Mouse (Mus musculus): ENCODE results near the gene Golph3l.
"Not testable (repeated sequence)": the region's sequence is repeated elsewhere in the genome, so short reads cannot be mapped to it uniquely, and the experiment has no call there.

The Golph3l gene

GRCm38 (mm10) chr3:95624628-95625503 is 36.1 kb downstream of the Golph3l start, which contains the start of gene Ensa:
Ensa (plus strand) TSS chr3:95624993.
- DNase-seq: peak; percentile 98 to 99

- no peak for DNase-seq
These were observed 39.0 kb downstream of the Golph3l start for GRCm38 (mm10) chr3:95627763-95628162.

DNA sequence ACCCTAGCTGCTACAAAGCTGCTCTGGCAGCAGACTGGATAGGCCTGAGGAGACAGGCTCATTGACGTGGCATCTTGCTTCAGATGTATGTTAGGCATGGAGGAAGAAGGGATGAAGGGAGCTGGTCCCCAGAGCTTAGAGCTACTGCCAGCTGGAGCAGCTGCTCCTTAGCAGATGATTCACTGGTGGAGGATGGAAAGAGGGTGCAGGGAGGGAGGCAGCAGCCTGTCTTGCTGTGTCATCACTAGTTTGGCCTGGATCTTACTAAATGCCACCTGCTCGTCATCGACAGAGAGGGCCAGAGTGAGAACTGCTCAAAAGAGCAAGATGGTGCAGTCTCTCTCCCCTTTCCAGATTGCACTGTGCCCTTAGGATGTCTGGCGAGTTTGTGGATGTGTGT is 41.0 kb downstream of the Golph3l start:
- DNase-seq: no peak

DNA sequence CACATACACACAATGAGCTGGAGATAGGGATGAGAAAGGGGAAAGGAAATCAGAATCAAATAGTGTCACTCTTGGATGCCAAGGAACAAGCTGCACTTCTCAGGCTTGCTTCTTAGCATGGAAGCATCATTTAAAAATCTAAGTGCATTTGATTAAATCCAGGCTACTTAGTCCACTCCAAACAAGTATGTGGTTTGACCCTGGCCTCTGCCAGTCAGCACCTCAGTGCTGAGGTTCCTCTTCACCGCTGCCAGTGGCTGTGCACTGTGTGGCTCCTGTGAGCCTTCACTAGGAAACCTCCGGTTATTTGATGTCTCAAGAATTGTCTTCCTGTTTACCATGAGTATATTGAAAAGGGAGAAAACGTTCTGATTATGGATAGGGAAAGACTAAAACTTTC is 42.1 kb downstream of the Golph3l start:
- no peak for DNase-seq

DNA sequence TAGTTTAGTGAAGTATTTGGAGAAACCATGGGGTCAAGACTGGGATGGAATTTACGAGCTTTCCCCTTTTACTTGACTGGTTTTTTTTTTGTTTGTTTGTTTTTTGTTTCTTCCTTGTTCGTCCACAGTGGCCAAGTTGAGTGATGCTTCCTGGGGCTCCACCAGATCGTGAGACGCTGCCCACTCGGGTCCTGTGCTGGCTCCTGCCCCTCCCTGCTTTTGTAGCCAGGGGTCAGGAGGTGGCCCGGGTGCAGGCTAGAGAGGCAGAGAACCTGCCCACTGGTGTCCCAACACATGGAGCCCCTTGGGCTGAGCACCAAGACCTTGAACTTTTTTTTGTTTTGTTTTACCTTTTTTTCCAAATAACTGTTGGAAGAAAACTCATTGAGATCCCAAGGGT is 42.6 kb downstream of the Golph3l start:
- DNase-seq: no peak

GRCm38 (mm10) chr3:95632648-95633588 is 44.2 kb downstream of the Golph3l start:
- no peak for DNase-seq

DNA sequence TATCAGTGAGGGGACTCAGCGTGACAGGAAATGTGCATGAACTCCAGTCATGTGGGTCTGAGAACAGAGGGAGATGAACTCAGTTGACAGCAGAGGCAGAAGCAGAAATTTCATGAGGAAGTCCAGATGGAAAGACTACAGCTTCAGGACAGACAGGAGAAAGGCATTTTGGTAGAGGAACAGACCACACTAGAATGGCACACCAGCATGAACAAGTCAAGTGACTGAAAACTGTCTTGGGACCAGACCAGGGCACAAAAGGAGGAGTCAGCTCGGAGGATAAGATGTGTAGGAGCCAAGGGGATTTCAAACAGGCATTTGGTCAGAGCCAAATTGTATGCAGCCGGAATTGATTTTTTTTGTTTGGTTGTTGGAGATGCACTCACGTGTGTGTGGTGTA is 46.9 kb downstream of the Golph3l start:
- DNase-seq: no peak

GRCm38 (mm10) chr3:95636072-95636471 is 47.3 kb downstream of the Golph3l start:
- peak in 1 of 2 experiments; percentile 20 for DNase-seq

DNA sequence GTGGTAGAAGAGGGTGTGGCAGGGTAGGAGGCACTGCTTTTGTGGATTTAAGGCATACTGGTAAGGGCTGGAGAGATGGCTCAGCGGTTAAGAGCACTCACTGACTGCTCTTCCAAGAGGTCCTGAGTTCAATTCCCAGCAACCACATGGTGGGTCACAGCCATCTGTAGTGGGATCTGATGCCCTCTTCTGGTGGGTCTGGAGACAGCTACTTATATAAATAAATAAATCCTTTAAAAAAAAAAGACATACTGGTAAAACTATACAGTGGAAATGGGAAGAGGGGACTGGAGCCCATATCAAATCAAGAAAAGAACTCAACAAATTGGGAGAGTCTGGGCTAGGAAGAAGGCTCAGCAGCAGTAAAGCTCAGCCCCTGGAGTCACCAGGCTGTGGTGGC is 51.0 kb downstream of the Golph3l start:
- no peak for DNase-seq

DNA sequence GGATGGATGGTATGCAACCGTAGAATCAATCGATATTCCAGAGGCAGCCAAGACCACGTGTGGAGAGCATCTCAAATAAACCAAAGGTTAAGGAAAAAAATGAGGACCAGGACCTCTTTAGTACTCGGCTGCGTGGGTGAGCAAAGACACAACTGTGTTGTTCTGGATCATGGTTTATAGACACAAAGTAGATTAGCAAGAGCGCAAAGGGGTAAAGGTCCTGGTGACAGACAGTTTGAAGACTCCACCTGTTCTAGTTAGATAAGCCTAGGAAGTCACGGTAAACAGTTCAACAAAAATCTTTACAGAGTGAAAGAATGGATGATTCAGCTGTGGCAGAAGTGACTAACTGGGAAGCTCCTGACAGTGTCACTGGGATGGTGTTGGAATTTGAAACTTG is 54.4 kb downstream of the Golph3l start:
- DNase-seq: no peak

DNA sequence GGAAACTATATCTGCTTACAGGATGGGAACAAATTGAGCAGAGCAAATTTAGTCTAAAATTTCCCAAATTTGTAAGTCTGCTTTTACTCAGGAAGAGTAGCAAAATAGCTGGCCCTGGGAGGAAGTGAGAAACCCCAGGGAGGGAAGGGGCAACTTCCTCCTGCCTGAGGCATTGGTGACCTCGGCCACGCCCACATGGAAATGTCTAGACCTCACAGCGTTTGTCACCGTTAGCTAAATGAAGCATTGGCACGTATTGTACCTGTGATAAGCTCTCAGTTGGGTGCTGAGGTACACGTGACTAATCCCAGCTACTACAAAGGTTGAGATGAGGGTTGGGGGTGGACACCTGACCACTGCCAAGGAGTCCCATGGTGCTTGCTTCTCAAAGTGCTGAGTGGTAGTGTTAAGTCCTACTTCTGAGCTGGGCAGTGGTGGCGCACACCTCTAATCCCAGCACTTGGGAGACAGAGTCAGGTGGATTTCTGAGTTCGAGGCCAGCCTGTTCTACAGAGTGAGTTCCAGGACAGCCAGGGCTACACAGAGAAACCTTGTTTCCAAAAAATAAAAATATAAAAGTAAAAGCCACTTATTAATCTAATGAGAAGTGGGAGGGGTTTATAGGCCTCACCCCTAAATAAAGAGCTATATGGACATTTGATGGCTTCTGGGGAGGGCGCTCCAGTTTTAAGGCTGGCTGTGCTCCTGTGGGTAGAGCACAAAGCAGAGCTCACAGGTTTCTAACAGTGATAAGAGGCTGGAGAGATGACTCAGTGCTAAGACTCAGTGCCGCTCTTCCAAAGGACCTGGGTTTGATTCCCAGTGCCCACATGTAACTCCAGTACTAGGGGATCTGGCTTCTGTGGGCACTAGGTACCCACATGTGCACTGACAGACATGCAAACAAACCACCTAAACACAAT is 56.8 kb downstream of the Golph3l start:
- DNase-seq: no peak

- DNase-seq: no peak
These were observed 59.3 kb downstream of the Golph3l start for GRCm38 (mm10) chr3:95648016-95648415.

GRCm38 (mm10) chr3:95650276-95651032 is 61.7 kb downstream of the Golph3l start:
- peak in 1 of 2 experiments; percentile 69 for DNase-seq

DNA sequence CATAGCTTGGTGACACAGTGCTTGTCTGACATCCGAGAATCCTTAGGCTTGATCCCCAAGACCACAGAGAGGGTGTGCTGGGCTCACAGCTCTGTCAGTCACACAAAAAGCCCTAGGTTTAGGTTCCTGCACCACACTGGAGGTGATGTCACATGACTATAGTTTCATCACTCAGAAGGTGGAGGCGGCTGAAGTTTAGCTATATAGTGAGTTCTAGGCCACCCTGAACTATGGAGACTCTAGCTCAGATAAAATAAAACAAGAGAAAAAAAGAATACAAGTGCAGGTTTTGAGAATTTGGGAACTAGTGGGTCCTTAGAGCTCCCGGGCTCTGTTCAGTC is 62.3 kb downstream of the Golph3l start:
- DNase-seq: no peak

DNA sequence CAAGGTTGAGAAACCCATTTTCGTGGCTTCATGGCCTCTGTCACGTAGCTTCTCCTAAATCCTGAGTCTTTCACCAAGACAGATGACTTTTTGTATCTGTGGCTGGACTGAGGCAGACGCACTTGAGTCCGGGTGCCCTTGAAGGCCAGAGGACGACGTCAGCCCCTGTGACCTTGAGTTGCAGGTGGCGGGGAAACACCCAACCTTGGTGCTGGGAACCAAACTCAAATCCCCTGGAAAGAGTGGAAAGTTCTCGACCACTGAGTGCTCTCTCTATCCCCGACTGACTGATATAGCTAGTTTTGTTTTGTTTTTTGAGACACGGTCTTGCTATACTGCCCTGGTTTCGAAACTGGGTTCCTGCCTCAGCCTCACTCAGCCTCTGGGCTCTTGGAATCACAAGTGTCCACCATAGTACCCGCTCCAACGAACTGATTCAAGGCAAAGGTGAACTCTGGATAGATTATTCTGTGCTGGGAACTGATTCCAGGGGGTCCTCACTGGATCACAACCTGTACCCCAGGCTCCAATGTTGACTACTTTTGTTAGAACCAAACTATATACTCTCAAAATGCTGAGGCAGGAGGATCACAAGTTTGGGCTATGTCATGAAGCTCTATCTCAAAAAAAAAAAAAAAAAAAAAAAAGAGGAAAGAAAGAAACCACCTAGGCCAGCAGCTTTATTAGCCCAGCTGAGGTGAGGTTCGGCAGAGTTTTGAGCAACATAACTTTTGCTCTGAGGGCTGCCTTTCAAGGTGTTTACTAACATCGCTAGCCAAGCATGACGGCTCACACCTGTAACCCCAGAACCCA is 62.9 kb downstream of the Golph3l start:
- no peak for DNase-seq

GRCm38 (mm10) chr3:95652204-95652811 is 63.6 kb downstream of the Golph3l start:
- no peak for DNase-seq

- no peak for DNase-seq
These were observed 64.1 kb downstream of the Golph3l start for GRCm38 (mm10) chr3:95652871-95653270.

DNA sequence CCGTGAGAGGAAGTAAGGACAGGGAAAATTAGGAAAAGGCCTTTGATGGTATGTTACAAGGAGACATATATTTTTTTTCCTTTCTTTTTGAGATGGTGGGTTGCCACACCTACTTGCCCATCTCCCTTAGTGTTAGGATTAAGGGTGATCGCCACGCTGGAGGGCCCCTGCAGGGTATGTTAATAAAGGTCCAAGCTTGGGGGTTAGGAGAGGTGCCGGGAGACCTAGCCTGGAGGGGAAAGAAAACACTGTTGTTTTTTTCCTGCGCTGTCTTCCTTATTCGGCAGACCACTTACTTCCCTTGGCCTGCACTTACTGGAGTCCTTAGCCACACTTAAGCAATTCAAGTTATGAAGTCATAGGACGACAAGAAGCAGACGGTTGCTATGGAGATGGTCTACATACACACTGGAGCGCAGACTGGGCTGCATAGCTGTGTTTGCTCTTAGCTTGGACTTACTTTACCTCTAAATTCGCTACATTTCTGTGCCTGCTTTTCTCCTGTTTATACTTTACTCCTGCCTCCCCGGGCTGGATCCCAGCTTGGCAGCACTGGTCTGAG is 64.8 kb downstream of the Golph3l start:
- no peak for DNase-seq

DNA sequence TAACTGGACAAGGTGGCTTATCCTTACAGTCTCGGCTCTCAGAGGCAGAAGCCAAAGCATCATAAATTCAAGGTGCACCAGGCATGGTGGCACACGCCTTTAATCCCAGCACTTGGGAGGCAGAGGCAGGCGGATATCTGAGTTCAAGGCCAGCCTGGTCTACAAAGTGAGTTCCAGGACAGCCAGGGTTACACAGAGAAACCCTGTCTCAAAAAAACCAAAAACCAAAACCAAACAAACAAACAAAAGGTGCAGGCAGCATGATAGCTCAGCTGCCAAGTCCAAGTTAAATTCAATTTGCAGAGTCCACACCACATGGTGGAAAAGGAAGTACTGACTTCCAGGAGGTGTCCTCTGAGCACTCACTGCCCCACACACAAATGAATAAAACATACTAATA is 65.6 kb downstream of the Golph3l start:
- not testable (repeated sequence) for DNase-seq

DNA sequence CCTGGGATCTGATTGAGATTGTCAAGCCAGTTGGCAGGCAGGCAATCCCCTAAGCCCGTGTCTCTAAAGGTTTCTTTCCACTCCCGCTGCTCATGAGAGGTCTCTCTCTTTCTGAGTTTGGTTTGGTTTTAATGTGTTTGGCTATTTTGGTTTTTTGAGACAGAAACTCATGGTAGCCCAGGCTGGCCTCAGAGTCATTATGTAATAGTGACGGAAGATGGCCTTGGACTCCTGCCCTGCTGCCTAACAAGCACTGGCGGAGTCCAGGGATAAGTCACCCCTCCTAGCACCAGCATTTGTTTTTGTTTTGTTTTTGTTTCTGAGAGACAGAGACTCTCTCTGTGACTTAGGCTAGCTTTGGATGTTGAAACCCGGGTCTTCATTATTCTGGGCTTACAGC is 66.7 kb downstream of the Golph3l start:
- no peak for DNase-seq

Data from kidney, adult 8-10 months (tissue).